Mouse (Mus musculus): ENCODE measurements around the gene Ttc5.
"Not testable (repeated sequence)": the region's sequence is repeated elsewhere in the genome, so short reads cannot be mapped to it uniquely, and the experiment has no call there.

The Ttc5 gene

GRCm38 (mm10) chr14:50765736-50766135 is 19.6 kb downstream of the Ttc5 start:
- no peak for DNase-seq

- no peak for DNase-seq
These were observed 26.8 kb downstream of the Ttc5 start for GRCm38 (mm10) chr14:50758416-50759085.

- DNase-seq, result no peak
These were observed 40.3 kb downstream of the Ttc5 start, which contains the start of gene Olfr749 for GRCm38 (mm10) chr14:50744994-50745393. Olfr749 (minus strand) TSS chr14:50745094.

GRCm38 (mm10) chr14:50741584-50741983 is 43.7 kb downstream of the Ttc5 start:
- no peak for DNase-seq

- DNase-seq, result no peak
These were observed 45.0 kb downstream of the Ttc5 start for GRCm38 (mm10) chr14:50740334-50740733.

GRCm38 (mm10) chr14:50722371-50722770 is 62.9 kb downstream of the Ttc5 start:
- not testable (repeated sequence) for DNase-seq

DNA sequence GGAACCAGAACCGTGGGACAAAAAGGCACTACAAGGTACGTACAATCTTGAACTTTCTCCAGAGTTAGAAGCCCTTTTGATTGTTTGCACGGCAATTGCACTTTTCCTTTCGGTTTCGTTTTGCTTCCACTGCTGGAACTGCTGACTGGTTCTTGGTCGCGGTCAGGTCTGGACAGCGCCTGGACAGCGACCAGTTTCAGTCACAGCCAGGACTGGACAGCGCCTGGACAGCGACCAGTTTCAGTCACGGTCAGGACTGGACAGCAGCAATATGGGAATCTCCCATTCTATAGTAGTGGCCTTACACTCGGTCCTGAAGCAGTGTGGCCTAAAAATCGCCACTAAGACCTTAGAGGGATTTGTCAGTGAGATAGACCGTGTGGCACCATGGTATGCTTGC is 65.4 kb downstream of the Ttc5 start:
- DNase-seq, result peak; percentile 34 to 53

All from kidney, postnatal 4 days (tissue).